Mouse (Mus musculus): ENCODE results near the gene Pnldc1. TPM values are rescaled to one million over a fixed set of nuclear protein-coding genes. Genes with fewer than 3 reads are reported as not detected.
A peak's percentile ranks its signal among the peaks of the same experiment; 100 is the strongest.
"Not testable (repeated sequence)": the region's sequence is repeated elsewhere in the genome, so short reads cannot be mapped to it uniquely, and the experiment has no call there.

Pnldc1 gene
- polyA plus RNA-seq, 1 experiment from 2014 or later, result 2.5 TPM

DNA sequence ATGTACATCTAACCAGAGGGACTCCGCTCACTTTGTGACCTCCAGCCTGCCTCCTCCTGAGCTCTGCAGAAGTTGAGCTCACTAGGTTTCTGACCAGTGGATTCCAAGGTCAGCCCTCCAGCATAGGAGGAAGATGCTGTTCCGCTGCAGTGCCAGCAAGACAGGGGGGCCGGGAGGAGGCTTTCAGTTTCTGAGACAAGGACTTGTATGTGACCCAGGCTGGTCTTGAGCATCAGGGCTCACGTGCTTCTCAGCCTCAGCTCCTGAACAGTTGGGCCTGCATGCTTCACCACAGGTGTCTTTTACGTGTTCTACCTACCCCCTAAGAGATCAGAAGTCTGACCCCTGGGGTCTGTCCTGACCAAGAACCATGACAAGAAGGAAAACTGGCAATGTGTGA, 21.5 kb upstream of the Pnldc1 start:
- not testable (repeated sequence) for H3K9me3 ChIP-seq; H3K27me3 ChIP-seq (ENCODE audit: insufficient read depth, poor library complexity, severe bottlenecking); H3K27ac ChIP-seq; H3K4me3 ChIP-seq; H3K4me1 ChIP-seq
- WGBS, result 90% methylated on average over 5 of the region's 5 CpGs
- peaks cover 14% of the 10 kb centered on the region; the same call in 1 of the 2 replicates for H3K36me3 ChIP-seq
- peak; percentile 72 for DNase-seq (ENCODE audit: low spot score)

DNA sequence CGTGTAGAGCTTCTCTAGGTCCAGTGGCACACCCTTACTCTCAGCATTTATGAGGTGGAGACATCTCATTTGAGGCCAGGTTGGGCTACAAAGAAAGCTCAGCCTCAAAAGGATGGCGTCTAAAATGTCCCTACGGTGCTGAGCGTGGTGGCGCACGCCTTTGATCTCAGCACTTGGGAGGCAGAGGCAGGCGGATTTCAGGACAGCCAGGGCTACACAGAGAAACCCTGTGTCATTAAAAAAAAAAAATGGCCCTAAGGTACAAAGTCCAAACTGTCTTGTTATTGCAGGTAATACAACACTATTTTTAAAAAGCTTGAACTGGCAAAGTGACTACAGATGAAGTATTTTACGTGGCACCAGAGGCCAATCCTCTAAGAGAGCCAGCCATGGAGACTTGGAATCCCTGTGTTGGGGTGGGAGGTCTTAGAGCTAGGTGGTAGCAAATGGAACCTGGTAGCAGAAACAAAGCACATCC, 15.7 kb upstream of the Pnldc1 start:
- H3K9me3 ChIP-seq, result no peaks in the 10 kb centered on the region
- DNase-seq (ENCODE audit: low spot score), result no peak
- H3K27ac ChIP-seq, result no peak overlapping the region
- no peaks in the 10 kb centered on the region for H3K4me1 ChIP-seq
- H3K27me3 ChIP-seq (ENCODE audit: insufficient read depth, poor library complexity, severe bottlenecking), result no peaks in the 10 kb centered on the region
- no peak overlapping the region for H3K4me3 ChIP-seq
- peaks cover 71% of the 10 kb centered on the region for H3K36me3 ChIP-seq
- WGBS, result 88% methylated on average over 8 of the region's 8 CpGs

DNA sequence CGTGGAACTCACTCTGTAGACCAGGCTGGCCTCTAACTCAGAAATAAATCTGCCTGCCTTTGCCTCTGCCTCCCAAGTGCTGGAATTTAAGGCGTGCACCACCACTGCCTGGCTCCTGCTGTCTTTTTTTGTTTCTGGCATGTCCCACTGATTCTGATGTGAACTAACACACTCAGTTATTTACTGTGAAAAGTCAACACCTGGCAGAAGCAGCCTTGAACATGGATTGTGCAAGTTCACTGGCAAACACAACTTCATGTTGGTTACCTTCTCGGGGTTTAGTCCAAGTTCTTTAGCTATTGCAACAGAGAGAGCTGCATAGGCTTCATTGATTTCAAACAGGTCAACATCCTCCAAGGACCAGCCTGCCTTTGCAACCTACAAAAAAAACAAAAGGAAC, 15.0 kb upstream of the Pnldc1 start:
- peaks cover 79% of the 10 kb centered on the region for H3K36me3 ChIP-seq
- 88% methylated on average over 3 of the region's 3 CpGs for WGBS
- H3K4me3 ChIP-seq, result no peak overlapping the region
- no peaks in the 10 kb centered on the region for H3K9me3 ChIP-seq
- DNase-seq (ENCODE audit: low spot score), result no peak
- no peak overlapping the region for H3K27ac ChIP-seq
- no peaks in the 10 kb centered on the region for H3K4me1 ChIP-seq
- H3K27me3 ChIP-seq (ENCODE audit: insufficient read depth, poor library complexity, severe bottlenecking), result no peaks in the 10 kb centered on the region

- no peak overlapping the region for H3K27ac ChIP-seq
- H3K4me1 ChIP-seq, result peaks cover 3% of the 10 kb centered on the region; the same call in 1 of the 2 replicates
- WGBS, result 94% methylated on average over 1 of the region's 1 CpGs
- H3K36me3 ChIP-seq, result peaks cover 81% of the 10 kb centered on the region
- no peaks in the 10 kb centered on the region for H3K27me3 ChIP-seq (ENCODE audit: insufficient read depth, poor library complexity, severe bottlenecking)
- no peak for DNase-seq (ENCODE audit: low spot score)
- no peak overlapping the region for H3K4me3 ChIP-seq
- no peaks in the 10 kb centered on the region for H3K9me3 ChIP-seq
Measured at GRCm38 (mm10) chr17:12921073-12921472, 11.0 kb upstream of the Pnldc1 start.

GRCm38 (mm10) chr17:12916588-12917380, 6.8 kb upstream of the Pnldc1 start:
- peak overlapping the region; percentile 98 for H3K27ac ChIP-seq
- peak overlapping the region; percentile 91 for H3K4me3 ChIP-seq
- H3K27me3 ChIP-seq (ENCODE audit: insufficient read depth, poor library complexity, severe bottlenecking), result no peaks in the 10 kb centered on the region
- peaks cover 8% of the 10 kb centered on the region; the same call in 1 of the 2 replicates for H3K4me1 ChIP-seq
- H3K9me3 ChIP-seq, result no peaks in the 10 kb centered on the region
- WGBS, result under 1% methylated on average over 40 of the region's 40 CpGs
- peak; percentile 89 for DNase-seq (ENCODE audit: low spot score)
- H3K36me3 ChIP-seq, result peaks cover 66% of the 10 kb centered on the region

DNA sequence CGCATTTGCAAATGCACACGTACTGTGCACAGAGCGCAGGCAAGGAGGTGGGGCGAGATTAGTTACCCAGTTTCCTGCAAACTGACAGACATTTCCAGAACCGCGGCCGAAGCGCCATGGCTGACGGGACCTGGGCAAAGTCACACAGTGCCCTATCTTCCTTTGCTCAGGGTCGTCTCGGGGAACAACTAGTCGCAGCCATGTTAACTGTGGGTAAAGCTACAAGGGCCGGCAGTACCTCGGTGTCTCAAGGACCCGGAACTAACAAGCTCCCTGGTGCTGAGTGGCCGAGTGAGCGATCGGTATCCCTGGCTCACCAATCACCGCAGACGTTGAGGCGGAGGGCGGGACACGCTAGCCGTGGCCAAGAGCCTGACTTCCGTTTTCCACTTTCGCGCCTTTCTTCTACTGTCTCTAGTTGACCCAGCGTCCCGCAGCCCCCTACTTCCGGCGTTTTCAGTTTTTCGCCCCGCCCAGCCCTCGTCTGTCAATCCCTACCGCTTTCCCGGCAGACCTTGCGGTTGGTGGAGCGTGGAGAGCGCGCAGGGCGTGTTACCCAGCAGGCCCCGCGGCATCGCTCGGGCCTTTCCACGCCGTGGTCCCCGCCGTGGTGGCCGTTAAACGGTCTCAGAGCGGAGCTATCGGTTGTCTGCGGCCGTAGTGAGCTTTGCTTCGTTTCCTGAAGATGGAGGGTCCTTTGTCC, 6.0 kb upstream of the Pnldc1 start, which contains the start of gene Mrpl18:
TSS of gene Mrpl18 (minus strand) at position 465 of the 703 bp plus-strand sequence.
- Histone ChIP-seq H3K4me1 (peaks cover 8% of the 10 kb centered on the region; the same call in 1 of the 2 replicates), H3K4me3 (peak within 1 kb of the TSS; percentile 91), H3K27me3 (ENCODE audit: insufficient read depth, poor library complexity, severe bottlenecking) (no peaks in the 10 kb centered on the region), H3K27ac (peak within 1 kb of the TSS; percentile 98), H3K9me3 (no peaks in the 10 kb centered on the region), H3K36me3 (peaks cover 65% of the 10 kb centered on the region)
- under 1% methylated on average over 56 of the region's 56 CpGs for WGBS
- peak; percentile 100 for DNase-seq (ENCODE audit: low spot score)

- 1% methylated on average over 18 of the region's 18 CpGs for WGBS
- Histone ChIP-seq H3K9me3 (no peaks in the 10 kb centered on the region), H3K36me3 (peaks cover 65% of the 10 kb centered on the region), H3K27me3 (ENCODE audit: insufficient read depth, poor library complexity, severe bottlenecking) (no peaks in the 10 kb centered on the region), H3K4me3 (peak within 1 kb of the TSS; percentile 91), H3K4me1 (peaks cover 8% of the 10 kb centered on the region; the same call in 1 of the 2 replicates), H3K27ac (peak within 1 kb of the TSS; percentile 98)
- DNase-seq (ENCODE audit: low spot score), result no peak
Measured at GRCm38 (mm10) chr17:12915488-12915880, 5.5 kb upstream of the Pnldc1 start, which contains the start of gene Tcp1. Gene Tcp1 (plus strand): TSS chr17:12915701.

- no peaks in the 10 kb centered on the region for H3K27me3 ChIP-seq (ENCODE audit: insufficient read depth, poor library complexity, severe bottlenecking)
- peaks cover 48% of the 10 kb centered on the region for H3K36me3 ChIP-seq
- no peak for DNase-seq (ENCODE audit: low spot score)
- H3K27ac ChIP-seq, result no peak overlapping the region
- peaks cover 6% of the 10 kb centered on the region; the same call in 1 of the 2 replicates for H3K4me1 ChIP-seq
- WGBS, result 85% methylated on average over 8 of the region's 8 CpGs
- H3K9me3 ChIP-seq, result no peaks in the 10 kb centered on the region
- no peak overlapping the region for H3K4me3 ChIP-seq
Measured at GRCm38 (mm10) chr17:12910391-12910790, 361 bp upstream of the Pnldc1 start.

- Histone ChIP-seq H3K27me3 (ENCODE audit: insufficient read depth, poor library complexity, severe bottlenecking) (no peaks in the 10 kb centered on the region), H3K27ac (no peak overlapping the region), H3K4me3 (no peak overlapping the region), H3K9me3 (no peaks in the 10 kb centered on the region), H3K36me3 (peaks cover 41% of the 10 kb centered on the region), H3K4me1 (0 out of 2 replicates have a peak, but pooled peaks cover 5% of the 10 kb centered on the region)
- WGBS, result 87% methylated on average over 9 of the region's 9 CpGs
- no peak for DNase-seq (ENCODE audit: low spot score)
Measured at GRCm38 (mm10) chr17:12906436-12906835, 3.6 kb downstream of the Pnldc1 start.

DNA sequence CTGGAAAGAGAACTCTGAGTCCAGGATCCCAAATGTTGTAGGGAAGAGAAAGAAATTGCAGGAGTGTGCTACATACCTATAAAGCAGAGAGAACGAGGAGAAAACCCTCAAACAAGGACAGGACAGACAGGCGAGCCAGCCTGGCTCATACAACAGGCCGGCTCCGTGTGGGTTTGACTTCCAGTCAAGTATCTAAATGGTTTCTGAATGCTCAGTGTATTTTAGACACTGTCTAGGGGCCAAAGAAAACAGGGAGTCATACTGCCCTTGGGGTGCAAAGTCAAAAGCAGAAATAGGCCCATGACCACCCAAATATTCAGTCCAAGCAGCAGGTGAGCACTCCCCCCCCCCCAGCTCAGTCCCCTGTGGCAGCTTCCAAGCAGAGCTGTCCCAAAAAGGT, 4.2 kb downstream of the Pnldc1 start:
- no peaks in the 10 kb centered on the region for H3K9me3 ChIP-seq
- peaks cover 42% of the 10 kb centered on the region for H3K36me3 ChIP-seq

DNA sequence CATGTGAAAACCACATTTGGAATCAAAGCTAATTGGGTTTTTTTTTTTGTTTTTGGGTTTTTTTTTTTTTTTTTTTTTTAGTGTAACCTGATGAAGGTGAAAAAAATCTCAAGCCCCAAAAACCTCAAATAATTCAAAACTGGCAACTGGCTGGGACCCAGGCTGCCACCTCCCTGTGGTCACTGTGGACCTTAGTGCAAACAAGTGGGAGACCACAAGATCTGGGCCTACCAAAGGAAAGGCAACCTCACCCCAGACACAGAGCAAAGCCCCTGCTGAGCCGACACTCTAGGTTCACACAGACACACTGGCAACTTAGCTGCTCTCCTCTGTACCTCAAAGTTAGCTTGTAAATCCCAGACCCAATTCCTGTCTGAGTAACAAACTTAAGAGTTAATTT, 5.7 kb downstream of the Pnldc1 start:
- peaks cover 46% of the 10 kb centered on the region for H3K36me3 ChIP-seq
- WGBS, result 79% methylated on average over 1 of the region's 1 CpGs

More for the DNA sequence above, 4.2 kb downstream of the Pnldc1 start:
- 89% methylated on average over 4 of the region's 4 CpGs for WGBS
- Histone ChIP-seq H3K4me3 (no peak overlapping the region), H3K27ac (no peak overlapping the region), H3K4me1 (0 out of 2 replicates have a peak, but pooled peaks cover 5% of the 10 kb centered on the region), H3K27me3 (ENCODE audit: insufficient read depth, poor library complexity, severe bottlenecking) (no peaks in the 10 kb centered on the region)
- DNase-seq (ENCODE audit: low spot score), result no peak

DNA sequence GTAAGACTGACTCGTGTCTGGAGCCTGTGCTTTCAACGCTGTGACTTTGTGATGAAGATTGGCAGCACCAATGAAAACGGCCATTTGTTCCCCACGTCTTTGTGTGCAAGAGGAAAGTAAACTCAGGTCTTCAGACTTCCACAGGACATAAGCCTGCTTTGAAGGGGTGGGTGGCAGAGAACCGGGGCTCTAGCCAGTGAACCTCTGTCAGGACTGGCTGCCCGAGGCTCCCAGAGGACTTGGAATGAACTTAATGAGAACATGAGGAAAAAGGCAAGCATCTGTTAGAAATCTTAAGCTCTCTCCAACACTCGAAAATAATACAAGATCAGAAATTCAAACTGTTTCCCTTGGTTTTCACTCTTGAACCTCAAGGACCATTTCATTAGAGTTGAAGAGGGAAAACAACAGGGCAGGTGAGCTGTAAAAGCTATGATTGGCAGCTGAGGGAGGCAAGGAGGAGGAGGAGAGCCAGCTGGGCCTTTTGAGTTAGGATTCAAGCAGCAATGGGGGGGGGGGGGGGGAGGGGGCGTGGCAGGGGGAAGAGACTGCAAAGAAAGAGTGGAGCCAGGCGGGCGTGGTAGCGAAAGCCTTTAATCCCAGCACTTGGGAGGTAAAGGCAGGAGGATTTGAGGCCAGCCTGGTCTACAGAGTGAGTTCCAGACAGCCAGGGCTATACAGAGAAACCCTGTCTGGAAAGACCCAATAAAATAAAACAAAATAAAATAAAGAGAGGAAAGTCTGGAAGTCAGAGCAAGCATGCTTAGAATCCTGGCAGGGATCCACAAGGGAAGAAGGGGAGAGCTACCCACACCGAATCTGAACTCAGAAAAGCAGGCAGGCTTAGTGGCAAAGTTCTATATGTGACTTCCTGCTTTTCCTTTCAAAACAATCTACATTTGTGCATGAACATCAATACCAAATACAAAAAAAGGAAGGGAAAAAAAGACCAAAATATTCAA, 6.4 kb downstream of the Pnldc1 start:
- H3K36me3 ChIP-seq, result peaks cover 50% of the 10 kb centered on the region
- no peak overlapping the region for H3K4me3 ChIP-seq
- no peak for DNase-seq (ENCODE audit: low spot score)

More for the DNA sequence above, 5.7 kb downstream of the Pnldc1 start:
- Histone ChIP-seq H3K27me3 (ENCODE audit: insufficient read depth, poor library complexity, severe bottlenecking) (no peaks in the 10 kb centered on the region), H3K27ac (no peak overlapping the region), H3K9me3 (no peaks in the 10 kb centered on the region), H3K4me3 (no peak overlapping the region), H3K4me1 (0 out of 2 replicates have a peak, but pooled peaks cover 5% of the 10 kb centered on the region)
- no peak for DNase-seq (ENCODE audit: low spot score)

More for the DNA sequence above, 6.4 kb downstream of the Pnldc1 start:
- no peaks in the 10 kb centered on the region for H3K9me3 ChIP-seq
- H3K4me1 ChIP-seq, result 0 out of 2 replicates have a peak, but pooled peaks cover 5% of the 10 kb centered on the region
- no peak overlapping the region for H3K27ac ChIP-seq
- 68% methylated on average over 11 of the region's 12 CpGs for WGBS
- no peaks in the 10 kb centered on the region for H3K27me3 ChIP-seq (ENCODE audit: insufficient read depth, poor library complexity, severe bottlenecking)
